Mouse (Mus musculus) T-helper 17 cell (primary cell): Measurements from ENCODE around the gene Odf4.

Source experiments
- in situ Hi-C, 2 experiments: fragments of 300-600 bp; cut with MboI, MseI; formaldehyde crosslinking; loops; 1 replicate in 1 of 2; 2 replicates in 1 of 2; pipeline ENCODE4 v1.15.1; 2025; ENCODE audit warnings: high pct_unique_total_duplicates in 2 of 2

The Odf4 gene

DNA sequence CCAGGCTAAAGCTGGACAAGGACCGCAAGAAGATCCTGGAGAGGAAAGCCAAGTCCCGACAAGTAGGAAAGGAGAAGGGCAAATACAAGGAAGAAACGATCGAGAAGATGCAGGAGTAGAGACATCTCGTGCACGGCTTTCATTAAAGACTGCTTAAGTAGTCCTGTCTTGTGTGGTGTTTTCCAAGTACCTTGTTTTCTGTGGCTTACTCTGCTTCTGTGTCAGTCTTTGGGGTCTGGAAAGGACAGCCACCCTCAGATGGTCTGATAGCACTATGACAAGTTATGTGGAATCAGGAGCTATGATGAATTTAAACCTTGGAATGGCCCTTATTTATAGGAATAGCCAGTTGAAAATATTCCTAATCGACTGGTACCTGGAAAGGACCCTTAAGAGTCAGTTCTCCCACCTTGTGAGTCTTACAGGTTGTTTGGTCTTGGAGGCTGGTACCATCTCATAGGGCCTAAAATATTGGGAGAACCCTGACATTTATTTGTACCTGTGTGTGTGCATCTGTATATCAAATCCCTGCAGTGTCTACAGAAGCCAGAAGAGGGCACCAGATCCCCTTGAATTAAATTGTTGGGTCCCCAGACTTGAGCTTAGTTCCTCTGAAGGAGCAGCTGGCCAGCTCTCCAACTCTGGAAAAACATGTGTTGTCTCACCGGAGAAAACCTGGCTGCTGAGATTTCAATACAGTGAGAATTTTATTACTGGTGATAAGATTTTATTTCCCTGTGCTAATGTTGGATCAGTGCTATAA lies 22.3 kb downstream of the Odf4 start:
- in situ Hi-C loops = loop anchor here (5.0 to 10.0 kb wide), 2 partner anchors 68 to 190 kb away; partner anchors contain the start of gene Per1 (in 1 of the 2)

DNA sequence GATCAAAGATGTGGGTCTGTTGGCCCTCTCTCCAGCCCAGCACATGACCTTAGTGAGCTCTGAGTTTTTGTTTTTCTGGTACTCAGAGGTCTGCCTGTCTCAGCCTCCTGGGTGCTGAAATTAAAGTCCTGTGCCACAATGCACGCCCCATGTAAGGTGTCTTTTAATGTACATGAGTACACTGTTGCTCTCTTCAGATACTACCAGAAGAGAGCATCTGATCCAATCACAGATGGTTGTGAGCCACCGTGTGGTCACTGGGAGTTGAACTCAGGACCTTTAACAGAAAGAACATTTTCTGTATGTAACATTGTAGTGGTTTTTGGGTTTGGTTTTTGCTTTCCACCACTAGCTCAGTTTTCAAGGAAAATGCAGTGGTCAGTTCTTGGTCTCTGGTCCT lies 23.1 kb downstream of the Odf4 start:
- in situ Hi-C loops = loop anchor here in 1 of 2 experiments (10.0 kb wide), 1 partner anchor 191 kb away; the partner anchor contains the start of gene Per1

DNA sequence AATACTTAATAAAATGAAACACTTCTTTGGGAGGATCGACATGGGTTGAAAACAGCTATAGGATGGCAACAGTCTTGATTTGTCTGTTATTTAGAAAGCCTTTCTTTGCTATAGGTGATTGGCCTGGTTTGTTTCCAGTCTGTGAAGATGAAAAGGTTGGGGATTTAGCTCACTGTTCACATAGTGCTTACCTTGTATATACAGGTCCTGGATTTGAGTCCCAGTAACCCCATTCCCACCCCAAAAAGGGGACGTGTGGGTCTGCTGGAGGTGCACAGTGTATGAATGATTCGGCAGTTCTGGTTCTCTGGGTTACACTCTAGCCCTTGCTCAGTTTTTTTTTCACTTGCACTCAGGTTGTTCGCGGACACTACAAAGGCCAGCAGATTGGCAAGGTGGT lies 24.1 kb downstream of the Odf4 start:
- in situ Hi-C loops = loop anchor here in 1 of 2 experiments (10.0 kb wide), 1 partner anchor 192 kb away; the partner anchor contains the start of gene Per1

DNA sequence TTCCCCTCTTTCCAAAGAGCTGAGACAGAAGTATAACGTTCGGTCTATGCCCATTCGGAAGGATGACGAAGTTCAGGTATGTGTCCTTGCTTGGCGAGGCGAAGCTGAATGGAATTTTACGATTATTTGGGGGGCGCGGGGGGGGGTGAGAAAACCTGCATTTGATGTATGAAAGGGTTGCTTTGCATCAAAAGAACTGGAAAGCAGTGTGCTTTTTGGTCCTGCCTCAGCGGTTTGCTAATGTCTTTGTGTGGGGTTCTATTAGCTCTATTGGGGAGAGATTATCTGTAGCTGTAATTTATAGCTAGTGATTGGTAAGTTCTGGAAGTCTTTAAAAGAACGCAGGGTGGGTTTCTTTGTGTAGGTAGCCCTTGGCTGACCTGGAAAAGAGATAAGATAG lies 24.5 kb downstream of the Odf4 start:
- in situ Hi-C loops = loop anchor here in 1 of 2 experiments (10.0 kb wide), 1 partner anchor 192 kb away; the partner anchor contains the start of gene Per1

GRCm38 (mm10) chr11:68902047-68902364 lies 24.9 kb downstream of the Odf4 start:
- in situ Hi-C loops = loop anchor here in 1 of 2 experiments (10.0 kb wide), 1 partner anchor 193 kb away; the partner anchor contains the start of gene Per1

DNA sequence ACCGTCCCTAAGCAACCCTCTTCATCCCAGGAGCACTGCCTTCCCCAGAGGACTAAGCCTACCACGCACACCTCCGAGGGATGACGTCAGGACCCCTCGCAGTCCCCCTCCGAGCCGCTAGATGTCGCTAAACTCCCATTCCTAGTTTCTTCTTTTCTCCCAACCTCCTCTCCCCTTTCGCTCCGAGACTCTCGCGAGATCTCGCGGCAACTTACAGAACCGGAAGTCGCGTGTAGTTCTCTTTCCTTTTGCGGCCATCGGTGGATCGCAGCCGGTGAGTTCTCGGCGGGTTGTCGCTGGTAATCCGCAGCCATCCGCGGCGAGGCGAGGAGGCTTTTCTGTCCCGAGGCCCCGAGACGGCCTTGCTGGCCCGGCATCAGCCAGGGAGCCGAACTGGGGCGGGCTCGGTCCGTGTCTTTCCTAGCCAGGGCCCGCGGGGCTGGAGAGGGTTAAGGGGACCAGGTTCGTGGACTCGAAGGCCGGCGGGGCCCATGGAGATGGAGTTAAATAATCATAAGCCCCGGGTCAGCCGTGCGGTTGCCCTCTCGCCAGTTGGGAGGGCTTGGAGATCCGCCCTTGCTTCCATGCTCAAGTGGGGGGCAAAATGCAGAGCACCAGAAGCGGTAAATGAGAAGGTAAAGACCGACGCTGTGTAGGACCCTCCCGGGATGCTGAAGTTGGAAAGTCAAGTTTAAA lies 25.4 kb downstream of the Odf4 start, which contains the start of gene Rpl26:
Gene Rpl26 (plus strand): TSS at position 233 of the 696 bp plus-strand sequence.
- in situ Hi-C loops = loop anchor here in 1 of 2 experiments (10.0 kb wide), 1 partner anchor 193 kb away; the partner anchor contains the start of gene Per1

DNA sequence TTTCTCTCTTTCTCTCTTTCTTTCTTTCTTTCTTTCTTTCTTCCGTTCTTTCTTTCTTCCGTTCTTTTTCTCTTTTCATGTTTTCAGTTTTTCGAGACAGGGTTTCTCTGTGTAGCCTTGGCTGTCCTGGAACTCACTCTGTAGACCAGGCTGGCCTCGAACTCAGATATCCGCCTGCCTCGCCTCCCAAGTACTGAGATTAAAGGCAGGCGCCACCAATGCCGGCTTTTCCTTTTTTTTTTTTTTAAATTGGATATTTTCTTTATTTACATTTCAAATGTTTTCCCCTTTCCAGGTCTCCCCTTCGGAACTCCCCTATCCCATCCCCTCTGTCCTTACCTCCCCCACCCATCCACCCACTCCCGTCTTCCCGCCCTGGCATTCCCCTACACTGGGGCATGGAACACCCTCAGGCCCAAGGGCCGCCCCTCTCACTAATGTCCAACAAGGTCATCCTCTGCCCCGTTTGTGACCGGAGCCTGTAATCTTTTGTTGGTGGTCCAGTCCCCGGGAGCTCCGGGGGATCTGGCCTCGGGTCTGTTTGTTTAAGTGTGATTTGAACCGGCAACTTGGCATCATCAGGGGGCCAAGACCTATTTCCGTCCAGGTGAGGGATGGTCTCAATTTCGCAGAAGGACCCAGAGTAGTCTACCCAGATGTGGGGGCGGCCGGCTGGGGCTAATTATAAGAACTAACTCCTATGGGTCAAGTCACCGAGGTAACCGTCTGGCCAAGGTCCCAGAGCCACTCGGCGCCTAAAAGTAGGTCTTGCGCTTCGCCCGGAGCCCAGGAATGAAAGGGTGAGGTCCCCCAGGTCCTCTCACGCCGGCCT lies 26.1 kb downstream of the Odf4 start:
- in situ Hi-C loops = loop anchor here in 1 of 2 experiments (10.0 kb wide), 1 partner anchor 194 kb away; the partner anchor contains the start of gene Per1

DNA sequence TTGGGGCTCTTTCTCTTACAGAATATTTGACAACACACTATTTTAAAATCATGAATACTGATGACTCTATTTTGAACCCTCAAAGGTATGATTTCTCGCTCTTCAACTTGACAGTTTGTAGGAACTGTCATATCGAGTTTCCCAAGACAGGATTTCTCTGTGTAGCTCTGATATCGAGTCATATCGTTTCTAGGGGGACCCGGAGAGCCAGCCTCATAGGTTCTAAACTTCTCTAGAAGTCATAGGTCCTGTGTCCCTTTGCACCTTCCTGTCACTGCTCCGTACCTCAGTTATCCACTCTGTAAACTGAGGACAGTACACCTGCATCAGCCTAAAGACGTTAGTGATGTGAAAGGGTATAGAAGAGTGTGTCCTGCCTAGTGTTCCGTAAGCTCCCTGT lies 27.1 kb downstream of the Odf4 start:
- in situ Hi-C loops = loop anchor here in 1 of 2 experiments (10.0 kb wide), 1 partner anchor 195 kb away; the partner anchor contains the start of gene Per1

- in situ Hi-C loops = no loop called here
These were observed 28.1 kb downstream of the Odf4 start for GRCm38 (mm10) chr11:68898790-68899189.

DNA sequence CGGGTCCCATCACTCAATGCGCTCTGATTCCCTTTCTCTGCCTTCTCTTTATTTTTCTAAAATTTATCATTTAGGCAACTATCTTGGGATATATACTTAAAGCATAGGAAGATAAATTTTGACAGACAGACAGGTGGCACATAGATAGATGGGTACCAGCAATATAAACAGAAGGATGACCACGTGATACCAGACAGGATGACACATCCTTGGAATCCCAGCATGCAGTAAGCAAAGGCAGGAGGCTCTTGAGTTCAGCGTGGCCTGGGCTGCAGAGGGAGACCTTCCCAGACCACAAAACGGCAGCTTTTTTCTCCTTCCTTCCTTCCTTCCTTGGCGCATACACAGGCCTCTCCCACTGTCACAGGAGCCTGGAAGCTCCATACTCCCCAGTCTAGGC lies 29.0 kb downstream of the Odf4 start:
- in situ Hi-C loops = no loop called here

GRCm38 (mm10) chr11:68897120-68897519 lies 29.8 kb downstream of the Odf4 start:
- in situ Hi-C loops = no loop called here

GRCm38 (mm10) chr11:68896247-68896646 lies 30.6 kb downstream of the Odf4 start:
- in situ Hi-C loops = no loop called here

DNA sequence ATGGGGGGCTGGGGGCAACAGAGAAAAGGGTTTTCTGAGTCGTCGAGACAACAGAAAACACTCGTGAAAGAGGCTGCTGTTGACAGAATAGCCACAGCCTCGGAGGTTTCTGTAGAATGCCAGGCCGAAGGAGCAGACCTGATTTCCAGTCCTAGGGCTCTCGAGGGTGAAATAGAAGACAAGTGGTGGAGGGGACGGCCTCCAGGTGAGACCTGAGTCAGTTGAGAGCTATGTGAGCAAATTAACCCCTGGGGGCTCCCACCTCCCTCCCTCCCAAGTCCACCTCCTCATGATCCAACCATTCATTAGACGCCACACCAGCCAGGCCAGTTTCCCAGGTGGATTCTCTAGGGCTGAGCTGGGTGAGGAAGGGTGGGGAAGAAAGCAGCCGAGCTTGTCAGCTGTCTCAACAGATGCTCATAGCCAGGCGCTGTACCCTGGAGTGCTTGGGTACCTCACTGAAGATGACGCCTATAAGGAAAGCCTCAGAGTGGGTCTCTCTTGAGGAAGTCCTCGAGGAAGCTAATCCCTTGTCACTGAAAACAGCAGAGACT lies 32.9 kb downstream of the Odf4 start:
- in situ Hi-C loops = no loop called here

DNA sequence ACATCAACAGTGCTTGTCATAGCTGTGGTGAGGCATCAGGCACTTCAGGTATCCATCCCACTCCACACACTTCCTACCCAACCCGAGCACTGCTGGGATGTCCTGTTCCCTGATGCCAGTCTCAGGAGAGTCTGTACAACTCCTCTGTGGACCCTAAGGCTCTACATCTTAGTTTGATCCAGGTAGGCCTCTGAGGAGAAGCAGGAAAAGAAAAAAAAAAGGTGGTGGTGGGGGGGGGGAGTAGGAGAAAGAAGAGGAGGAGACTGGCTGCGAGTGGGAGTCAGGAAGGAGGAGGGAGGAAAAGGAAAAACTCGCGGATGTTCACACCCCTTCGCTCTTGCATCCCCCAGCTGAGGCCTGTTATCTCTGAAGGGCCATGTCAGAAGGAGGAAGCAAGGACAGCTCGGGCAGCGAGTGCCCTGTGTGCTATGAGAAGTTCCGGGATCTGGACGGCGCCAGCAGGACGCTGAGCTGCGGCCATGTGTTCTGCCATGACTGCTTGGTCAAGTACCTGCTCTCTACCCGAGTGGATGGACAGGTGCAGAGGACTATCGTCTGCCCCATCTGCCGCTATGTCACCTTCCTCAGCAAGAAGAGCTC lies 34.5 kb downstream of the Odf4 start:
- in situ Hi-C loops = no loop called here

DNA sequence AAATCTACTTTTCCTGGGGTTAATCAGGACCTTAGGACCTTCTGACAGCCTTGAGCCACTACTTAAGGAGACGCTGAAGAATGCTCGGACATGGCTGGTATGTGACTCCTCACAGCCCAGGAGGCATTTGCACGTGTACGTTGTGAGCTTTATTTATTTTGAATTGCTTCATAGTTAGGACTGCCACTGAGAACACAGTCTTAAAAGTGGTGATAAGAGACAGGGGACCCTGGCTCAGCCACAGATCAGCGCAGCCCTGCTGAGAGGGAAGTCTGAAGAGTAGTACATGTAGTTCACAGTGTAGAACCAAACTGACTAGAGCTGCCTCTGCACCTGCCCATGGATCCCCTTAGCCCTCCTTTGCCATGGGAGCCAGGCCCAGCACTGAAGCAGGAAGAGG lies 35.1 kb downstream of the Odf4 start:
- in situ Hi-C loops = no loop called here

- in situ Hi-C loops = no loop called here
These were observed 36.3 kb downstream of the Odf4 start for GRCm38 (mm10) chr11:68890625-68891024.

DNA sequence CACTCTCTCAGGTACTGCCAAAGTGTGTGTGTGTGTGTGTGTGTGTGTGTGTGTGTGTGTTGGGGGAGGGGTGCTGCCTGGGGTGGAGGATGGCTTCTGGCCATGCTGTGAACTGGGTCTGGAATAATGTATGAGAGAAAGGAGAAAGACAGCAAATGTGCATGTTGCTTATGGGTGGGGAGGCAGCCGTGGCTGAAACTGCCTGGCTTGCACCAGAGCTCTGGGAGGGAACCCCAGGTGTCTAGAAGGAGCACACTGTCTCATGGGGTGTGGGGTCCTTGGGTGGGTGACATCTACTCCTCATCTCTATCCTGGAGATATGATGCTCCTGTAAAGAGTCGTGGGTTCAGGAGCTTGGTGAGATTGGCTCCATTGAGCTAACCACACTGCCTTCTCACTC lies 38.2 kb downstream of the Odf4 start:
- in situ Hi-C loops = no loop called here

DNA sequence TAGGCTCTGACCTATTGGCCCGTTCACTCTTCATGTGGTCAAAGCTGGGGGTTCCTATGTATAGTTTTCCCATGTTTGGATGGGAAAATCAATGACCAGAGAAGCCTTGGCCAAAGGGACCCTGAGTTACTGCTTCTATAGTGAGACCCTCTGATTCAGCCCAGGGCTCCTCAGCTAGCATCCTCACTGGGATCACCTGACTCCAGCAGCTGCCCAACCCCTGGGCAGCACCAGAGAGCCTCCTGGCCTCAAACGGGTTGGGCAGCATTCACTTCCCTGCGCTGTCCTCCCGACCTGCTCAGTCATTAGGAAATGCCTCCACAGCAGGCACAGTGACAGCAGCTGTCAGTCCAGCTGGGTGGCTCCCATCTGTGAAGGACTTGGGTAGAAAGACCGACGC lies 38.6 kb downstream of the Odf4 start, which contains the start of gene Rnf222:
Gene Rnf222 (plus strand): TSS at position 301 of the 400 bp plus-strand sequence.
- in situ Hi-C loops = no loop called here

GRCm38 (mm10) chr11:68886091-68886490 lies 40.8 kb downstream of the Odf4 start:
- in situ Hi-C loops = no loop called here

DNA sequence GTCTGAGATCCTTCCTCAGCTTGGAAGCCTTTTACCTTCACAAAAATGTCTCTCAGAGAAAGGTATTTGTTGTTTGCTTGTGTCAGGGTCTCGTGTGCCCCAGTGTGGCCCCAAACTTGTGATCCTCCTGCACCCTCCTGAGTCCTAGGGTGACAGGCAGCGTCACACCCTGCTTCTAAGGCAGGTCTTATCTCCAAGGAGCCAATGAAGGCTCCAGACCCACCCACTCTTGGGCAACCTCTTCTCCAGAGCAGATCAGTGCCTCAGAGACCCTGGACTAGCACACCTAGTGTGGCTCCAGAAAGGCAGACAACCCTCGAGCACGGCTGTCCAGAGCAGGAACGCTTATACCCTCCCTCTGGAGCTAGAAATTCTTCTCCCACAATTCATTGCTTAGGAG lies 42.5 kb downstream of the Odf4 start:
- in situ Hi-C loops = no loop called here

DNA sequence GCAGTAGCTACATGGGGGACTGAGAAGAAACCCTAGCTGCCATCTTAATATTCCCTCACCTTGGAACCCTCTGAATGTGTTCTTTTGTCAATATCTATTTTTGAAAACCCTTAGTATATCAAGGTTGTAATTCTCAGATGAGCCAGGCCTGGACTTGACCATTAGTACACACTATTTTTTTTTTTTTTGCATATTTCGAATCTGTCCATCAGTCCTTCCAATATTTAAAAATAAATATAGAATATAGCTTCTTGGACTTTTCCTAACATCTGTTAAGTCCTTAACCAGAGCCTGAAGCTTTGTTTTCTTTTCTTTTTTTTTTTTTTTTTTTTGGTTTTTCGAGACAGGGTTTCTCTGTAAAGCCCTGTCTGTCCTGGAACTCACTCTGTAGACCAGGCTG lies 43.0 kb downstream of the Odf4 start:
- in situ Hi-C loops = no loop called here
